8 mouse cellular contexts compared by ENCODE assay signal in the genomic region with DNA sequence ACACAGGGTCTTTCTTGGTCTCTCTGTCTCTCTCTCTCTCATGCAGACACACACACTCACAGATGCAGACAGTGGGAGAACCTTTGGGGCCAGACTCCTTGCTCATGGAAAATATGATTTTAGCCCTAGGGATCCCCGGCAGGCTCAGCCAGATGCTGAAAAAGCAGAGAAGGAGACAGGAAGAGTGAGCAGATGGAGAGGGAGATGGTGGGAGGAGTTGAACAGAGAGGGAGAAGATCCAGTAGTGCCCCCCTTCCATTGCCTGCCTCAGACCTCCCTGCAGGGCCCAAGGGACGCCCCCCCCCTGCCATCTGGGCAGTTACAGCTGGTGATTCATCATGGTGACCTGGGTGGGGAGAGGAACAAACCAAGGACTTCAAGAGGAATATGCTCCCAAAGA. TPM values are rescaled to one million over a fixed set of nuclear protein-coding genes. Genes with fewer than 3 reads are reported as not detected.
DNase-seq lines count a peak whose midpoint lies in the region; ATAC-seq lines count a peak whose summit lies in the region.

No protein-coding gene starts in this region.

- H3K4me2 ChIP-seq in forebrain, embryonic 14.5 days (ENCODE audit: low read length), result no peak overlapping the region
- H3K4me2 ChIP-seq in heart, embryonic 12.5 days, result peak overlapping the region; percentile 30
- H3K4me2 ChIP-seq in limb, embryonic 11.5 days (ENCODE audit: low read depth, severe bottlenecking), result peak overlapping the region; percentile 50; the same call in 1 of the 2 replicates

- H3K9me3 ChIP-seq in forebrain, embryonic 10.5 days, result no peaks in the 10 kb centered on the region
- H3K9me3 ChIP-seq in forebrain, embryonic 14.5 days (replicated peaks; ENCODE audit: control insufficient read depth, low read length), result no peaks in the 10 kb centered on the region
- no peaks in the 10 kb centered on the region for H3K9me3 ChIP-seq in heart, embryonic 12.5 days (replicated peaks)
- H3K9me3 ChIP-seq in limb, embryonic 11.5 days (ENCODE audit: control insufficient read depth, low read length), result no peaks in the 10 kb centered on the region

- peaks cover 83% of the 10 kb centered on the region for H3K36me3 ChIP-seq in forebrain, embryonic 10.5 days (replicated peaks)
- peaks cover 29% of the 10 kb centered on the region for H3K36me3 ChIP-seq in forebrain, embryonic 14.5 days (ENCODE audit: control insufficient read depth, insufficient read depth, low read length)
- peaks cover 46% of the 10 kb centered on the region for H3K36me3 ChIP-seq in heart, embryonic 12.5 days
- H3K36me3 ChIP-seq in limb, embryonic 11.5 days (ENCODE audit: control insufficient read depth, insufficient read depth, low read length), result peaks cover 31% of the 10 kb centered on the region

- peak overlapping the region; percentile 27 for H3K27ac ChIP-seq in forebrain, embryonic 10.5 days
- H3K27ac ChIP-seq in forebrain, embryonic 14.5 days (ENCODE audit: low read depth, low read length), result no peak overlapping the region
- peak overlapping the region; percentile 85 for H3K27ac ChIP-seq in heart, embryonic 12.5 days (ENCODE audit: poor library complexity, severe bottlenecking)
- H3K27ac ChIP-seq in limb, embryonic 11.5 days (replicated peaks; ENCODE audit: low read depth, low read length), result peak overlapping the region; percentile 81

- H3K9ac ChIP-seq in forebrain, embryonic 14.5 days (ENCODE audit: low read length), result no peak overlapping the region
- peak overlapping the region; percentile 50; the same call in 1 of the 2 replicates for H3K9ac ChIP-seq in heart, embryonic 12.5 days
- H3K9ac ChIP-seq in limb, embryonic 11.5 days (ENCODE audit: low read length), result peak overlapping the region; percentile 12; the same call in 1 of the 2 replicates

- 66% methylated on average over 2 of the region's 2 CpGs for WGBS in forebrain, embryonic 10.5 days
- 83% methylated on average over 2 of the region's 2 CpGs for WGBS in forebrain, embryonic 14.5 days
- whole genome bisulfite sequencing in heart, embryonic 12.5 days, result 50% methylated on average over 2 of the region's 2 CpGs
- 50% methylated on average over 2 of the region's 2 CpGs for WGBS in limb, embryonic 11.5 days

- no peak for ATAC-seq in forebrain, embryonic 14.5 days
- ATAC-seq in heart, embryonic 12.5 days (ENCODE audit: insufficient number of reproducible peaks, low FRiP score), result no peak
- 0 out of 2 replicates have a peak, but pooled peaks have one; percentile 8 for ATAC-seq in limb, embryonic 11.5 days (ENCODE audit: insufficient number of reproducible peaks, low FRiP score, low TSS enrichment, low read depth)
- no peak for ATAC-seq in activated CD4-positive, CD25-positive, alpha-beta regulatory T cell, adult 4 months

- no peaks in the 10 kb centered on the region for H3K27me3 ChIP-seq in forebrain, embryonic 10.5 days (ENCODE audit: poor library complexity, severe bottlenecking)
- no peaks in the 10 kb centered on the region for H3K27me3 ChIP-seq in forebrain, embryonic 14.5 days (replicated peaks; ENCODE audit: control insufficient read depth, insufficient read depth, low read length)
- H3K27me3 ChIP-seq in heart, embryonic 12.5 days (replicated peaks), result no peaks in the 10 kb centered on the region
- no peaks in the 10 kb centered on the region for H3K27me3 ChIP-seq in limb, embryonic 11.5 days (ENCODE audit: control insufficient read depth, insufficient read depth, low read length)

- H3K4me3 ChIP-seq in forebrain, embryonic 10.5 days, result no peak overlapping the region
- no peak overlapping the region for H3K4me3 ChIP-seq in forebrain, embryonic 14.5 days (ENCODE audit: low read depth, low read length)
- no peak overlapping the region for H3K4me3 ChIP-seq in heart, embryonic 12.5 days
- no peak overlapping the region for H3K4me3 ChIP-seq in limb, embryonic 11.5 days (ENCODE audit: low read depth, low read length)

- no peak for DNase-seq in forebrain, embryonic 10.5 days (ENCODE audit: extremely low spot score, low spot score)
- no peak for DNase-seq in forebrain, embryonic 14.5 days (ENCODE audit: low spot score)
- DNase-seq in MN1 (ENCODE audit: low spot score) (peak; percentile 48), adipocyte (ENCODE audit: low spot score) (no peak)
- no peak for DNase-seq in limb, embryonic 11.5 days (ENCODE audit: low spot score)
- DNase-seq in retina, postnatal 1 day, result no peak

- peaks cover 55% of the 10 kb centered on the region for H3K4me1 ChIP-seq in forebrain, embryonic 10.5 days
- no peaks in the 10 kb centered on the region for H3K4me1 ChIP-seq in forebrain, embryonic 14.5 days (ENCODE audit: control insufficient read depth, insufficient read depth, low read length)
- H3K4me1 ChIP-seq in heart, embryonic 12.5 days (replicated peaks), result peaks cover 46% of the 10 kb centered on the region
- H3K4me1 ChIP-seq in limb, embryonic 11.5 days (ENCODE audit: control insufficient read depth, insufficient read depth, low read length), result peaks cover 45% of the 10 kb centered on the region

RNA-seq across cellular contexts. Expression of a gene that starts 6.6 kb away (rescaled TPM):
- 364 and 368 TPM in 2 replicates for polyA plus RNA-seq in forebrain, embryonic 10.5 days (2016; fragmentation: Nextera tagmentation; extraction: Ambion mirVana)
- 125 and 139 TPM in 2 replicates for polyA plus RNA-seq in forebrain, embryonic 14.5 days (2014; fragmentation: Nextera tagmentation; extraction: Ambion mirVana)
- polyA plus RNA-seq in heart, embryonic 12.5 days (2016; fragmentation: Nextera tagmentation; extraction: Ambion mirVana), result 371 and 382 TPM in 2 replicates
- polyA plus RNA-seq in limb, embryonic 11.5 days (2014; fragmentation: Nextera tagmentation; extraction: Ambion mirVana), result 799 and 884 TPM in 2 replicates
- 10 to 100 TPM; 33.7 to 43.6 TPM for polyA plus RNA-seq in activated CD4-positive, CD25-positive, alpha-beta regulatory T cell, adult 4 months (2017; shearing (Covaris generic))

RNA-seq across cellular contexts. Expression of a gene that starts 23.7 kb away (rescaled TPM):
- polyA plus RNA-seq in forebrain, embryonic 10.5 days (2016; fragmentation: Nextera tagmentation; extraction: Ambion mirVana), result 366 and 373 TPM in 2 replicates
- 135 and 150 TPM in 2 replicates for polyA plus RNA-seq in forebrain, embryonic 14.5 days (2014; fragmentation: Nextera tagmentation; extraction: Ambion mirVana)
- polyA plus RNA-seq in heart, embryonic 12.5 days (2016; fragmentation: Nextera tagmentation; extraction: Ambion mirVana), result 196 and 201 TPM in 2 replicates
- 422 and 448 TPM in 2 replicates for polyA plus RNA-seq in limb, embryonic 11.5 days (2014; fragmentation: Nextera tagmentation; extraction: Ambion mirVana)
- polyA plus RNA-seq in activated CD4-positive, CD25-positive, alpha-beta regulatory T cell, adult 4 months (2017; shearing (Covaris generic)), result 100 to 1,000 TPM; 118 to 121 TPM

RNA-seq across cellular contexts. Expression of a gene that starts 41.5 kb away (rescaled TPM):
- polyA plus RNA-seq in forebrain, embryonic 10.5 days (2016; fragmentation: Nextera tagmentation; extraction: Ambion mirVana), result 0.49 and 0.81 TPM in 2 replicates
- polyA plus RNA-seq in forebrain, embryonic 14.5 days (2014; fragmentation: Nextera tagmentation; extraction: Ambion mirVana), result 0.08 TPM in 1 of 2 replicates, not detected in the other
- polyA plus RNA-seq in heart, embryonic 12.5 days (2016; fragmentation: Nextera tagmentation; extraction: Ambion mirVana), result 0.05 and 0.11 TPM in 2 replicates
- 1.2 and 1.6 TPM in 2 replicates for polyA plus RNA-seq in limb, embryonic 11.5 days (2014; fragmentation: Nextera tagmentation; extraction: Ambion mirVana)
- not detected for polyA plus RNA-seq in activated CD4-positive, CD25-positive, alpha-beta regulatory T cell, adult 4 months (2017; shearing (Covaris generic))
